Mouse (Mus musculus) midbrain, embryonic 12.5 days (tissue): ENCODE data around the gene St3gal2. TPM values are rescaled to one million over a fixed set of nuclear protein-coding genes. Genes with fewer than 3 reads are reported as not detected.

ENCODE experiments used
- ATAC-seq: fragments of 200-750 bp; cut with Nextera tagmentation; 2 replicates; pipeline ENCODE4 v1.8.0; 2017; ENCODE audit warnings: low read depth, moderate TSS enrichment, moderate library complexity; ENCODE audit not compliant: low FRiP score
- H3K27ac ChIP-seq: fragments of 300-500 bp; sonication (generic); replicated peaks from 2 replicates; pipeline ENCODE4 v1.5.1; 2016; ENCODE audit warnings: mild to moderate bottlenecking
- H3K27me3 ChIP-seq: fragments of 300-500 bp; sonication (generic); 2 replicates; pipeline ENCODE4 v1.6.1; 2016; ENCODE audit warnings: mild to moderate bottlenecking
- H3K36me3 ChIP-seq: fragments of 300-500 bp; sonication (generic); 2 replicates; pipeline ENCODE4 v1.6.1; 2016
- H3K4me1 ChIP-seq: fragments of 300-500 bp; sonication (generic); 2 replicates; pipeline ENCODE4 v1.6.1; 2016
- H3K4me2 ChIP-seq: fragments of 300-500 bp; sonication (generic); replicated peaks from 2 replicates; pipeline ENCODE4 v1.6.1; 2016; ENCODE audit warnings: mild to moderate bottlenecking, moderate library complexity
- H3K4me3 ChIP-seq: fragments of 300-500 bp; sonication (generic); 2 replicates; pipeline ENCODE4 v1.5.1; 2016; ENCODE audit warnings: mild to moderate bottlenecking
- H3K9ac ChIP-seq: fragments of 300-500 bp; sonication (generic); replicated peaks from 2 replicates; pipeline ENCODE4 v1.6.1; 2016; ENCODE audit warnings: mild to moderate bottlenecking, moderate library complexity
- H3K9me3 ChIP-seq: fragments of 300-500 bp; sonication (generic); 2 replicates; pipeline ENCODE4 v1.6.1; 2016; ENCODE audit warnings: mild to moderate bottlenecking
- WGBS: fragments of 180-500 bp; shearing (Covaris S2); methylation state at CpG from one replicate; pipeline ENCODE4 v1.1.7; 2016; 5-methylcytosine and 5-hydroxymethylcytosine counted together
- polyA plus RNA-seq: library from polyadenylated mRNA; unstranded; fragments of >200 nt; fragmentation: Nextera tagmentation; extraction: Ambion mirVana; gene quantifications from 2 replicates; pipeline ENCODE4 v1.2.1, GENCODE M21; 2016

The St3gal2 gene
- 30.7 and 31.6 TPM in 2 replicates for polyA plus RNA-seq

DNA sequence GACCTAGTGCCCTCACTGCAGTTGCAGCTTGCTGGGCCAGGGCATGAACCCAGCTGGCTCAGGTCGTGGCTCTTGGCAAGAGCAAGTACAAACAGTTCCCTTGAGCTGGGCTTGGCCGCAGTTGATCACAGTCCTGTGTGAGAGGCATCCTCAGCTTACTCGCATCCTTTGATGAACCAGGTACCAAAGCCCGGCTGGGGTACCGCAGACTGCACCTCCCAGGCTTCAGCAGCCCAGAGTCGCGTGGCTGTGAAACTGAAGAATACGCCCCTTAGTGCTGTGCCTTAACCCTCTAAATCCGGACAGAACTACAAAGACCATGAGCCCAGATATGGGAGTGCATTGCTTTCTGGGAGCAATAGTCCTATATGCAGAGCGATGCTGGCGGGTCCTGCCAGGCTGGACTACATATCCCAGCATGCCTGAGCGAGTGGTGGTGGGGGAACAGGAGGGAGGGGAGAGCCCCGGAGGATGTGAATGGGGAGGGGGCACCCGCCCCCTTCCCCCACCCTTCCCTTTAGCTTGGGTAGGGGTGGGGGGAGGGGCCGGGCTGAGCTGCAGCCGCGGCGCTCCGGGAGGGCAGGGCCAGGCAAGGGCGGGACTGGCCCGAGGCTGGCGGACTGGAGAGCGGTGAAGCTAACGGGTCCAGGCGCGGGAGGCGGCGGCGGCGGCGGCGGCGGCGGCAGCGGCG, at the start of gene St3gal2:
Gene St3gal2, plus strand, starts transcription at position 582 of the 691 bp plus-strand sequence.
- peak; percentile 98 for ATAC-seq
- Histone ChIP-seq H3K27ac (peak within 1 kb of the TSS; percentile 77), H3K9ac (peak within 1 kb of the TSS; percentile 94), H3K36me3 (no peaks in the 10 kb centered on the region), H3K4me3 (peak within 1 kb of the TSS; percentile 81), H3K4me1 (peaks cover 23% of the 10 kb centered on the region), H3K27me3 (no peaks in the 10 kb centered on the region), H3K4me2 (peak within 1 kb of the TSS; percentile 71), H3K9me3 (no peaks in the 10 kb centered on the region)
- 1% methylated on average over 16 of the region's 36 CpGs for WGBS

DNA sequence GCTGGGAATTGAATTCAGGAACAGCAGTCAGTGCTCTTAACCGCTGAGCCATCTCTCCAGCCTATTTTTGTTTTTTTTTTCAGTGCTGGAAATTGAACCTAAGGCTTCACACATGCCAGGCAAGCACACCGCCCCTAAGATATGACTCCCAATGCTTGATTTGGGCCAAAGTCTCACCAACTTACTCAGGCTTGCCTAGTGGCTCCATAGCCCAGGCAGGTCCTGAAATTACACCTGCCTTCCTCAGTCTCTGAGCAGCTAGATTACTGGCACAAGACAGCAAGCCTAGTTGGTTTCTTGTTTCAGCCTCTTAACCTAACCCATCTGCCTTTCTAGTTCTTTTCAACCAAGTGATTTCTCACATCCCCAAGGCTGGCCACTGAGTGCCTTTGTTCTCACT, 49.2 kb upstream of the St3gal2 start:
- Histone ChIP-seq H3K27me3 (no peaks in the 10 kb centered on the region), H3K4me3 (no peak overlapping the region), H3K9ac (no peak overlapping the region), H3K9me3 (no peaks in the 10 kb centered on the region), H3K27ac (no peak overlapping the region), H3K36me3 (peaks cover 96% of the 10 kb centered on the region), H3K4me1 (no peaks in the 10 kb centered on the region), H3K4me2 (no peak overlapping the region)
- WGBS = 97% methylated on average over 2 of the region's 2 CpGs
- ATAC-seq = no peak

DNA sequence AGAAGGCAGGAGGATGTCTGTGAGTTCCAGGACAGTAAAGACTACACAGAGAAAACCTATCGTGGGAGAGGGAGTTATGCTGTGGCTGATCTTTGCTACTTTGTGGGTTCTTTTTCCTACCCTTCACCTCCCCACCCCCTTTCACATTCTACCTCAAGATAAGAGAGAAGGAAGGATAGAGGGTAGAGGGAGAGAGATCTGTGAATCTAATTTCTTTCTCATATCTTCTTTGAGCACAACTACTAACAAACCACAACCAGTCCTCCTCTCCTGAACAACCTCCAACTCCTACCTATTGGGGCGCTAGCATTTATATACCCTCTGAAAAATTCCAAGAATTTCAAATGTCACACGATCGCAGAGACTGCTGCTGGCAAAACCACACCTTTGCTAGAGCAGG, 41.9 kb upstream of the St3gal2 start:
- no peaks in the 10 kb centered on the region for H3K27me3 ChIP-seq
- H3K4me3 ChIP-seq = no peak overlapping the region
- no peaks in the 10 kb centered on the region for H3K4me1 ChIP-seq
- no peak overlapping the region for H3K9ac ChIP-seq
- no peaks in the 10 kb centered on the region for H3K9me3 ChIP-seq
- WGBS = 90% methylated on average over 4 of the region's 4 CpGs
- no peak for ATAC-seq
- no peak overlapping the region for H3K27ac ChIP-seq
- H3K36me3 ChIP-seq = peaks cover 99% of the 10 kb centered on the region
- no peak overlapping the region for H3K4me2 ChIP-seq

DNA sequence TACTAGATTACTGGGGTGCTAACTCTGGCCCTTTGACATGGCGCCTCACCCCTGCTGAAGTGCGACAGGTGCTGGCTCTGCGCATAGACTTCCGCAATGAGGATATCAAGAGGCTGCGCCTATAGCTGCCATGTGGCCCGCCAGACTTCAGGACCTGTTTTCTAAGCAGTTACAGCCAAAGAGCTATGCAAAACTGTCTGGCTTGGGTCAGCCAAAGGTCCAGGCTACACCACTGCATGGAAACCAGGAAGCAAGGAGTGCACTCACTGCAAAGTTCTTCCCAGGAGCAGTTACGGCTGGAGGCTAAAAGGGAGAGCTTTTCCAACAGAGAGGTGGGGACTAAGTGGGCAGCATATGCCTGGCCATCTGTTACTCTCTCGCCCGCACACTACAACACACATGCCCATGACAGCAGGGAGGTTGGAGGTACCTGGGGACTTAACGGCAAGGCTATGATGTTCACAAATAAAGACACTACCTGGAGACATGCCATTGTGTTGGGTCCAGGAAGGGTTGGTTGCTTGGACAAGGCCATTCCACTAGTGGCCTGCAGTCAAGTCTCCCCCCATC, 37.9 kb upstream of the St3gal2 start:
- WGBS = 94% methylated on average over 10 of the region's 10 CpGs
- H3K9ac ChIP-seq = no peak overlapping the region
- H3K27ac ChIP-seq = no peak overlapping the region
- no peak overlapping the region for H3K4me2 ChIP-seq
- no peaks in the 10 kb centered on the region for H3K27me3 ChIP-seq
- no peak for ATAC-seq
- H3K9me3 ChIP-seq = no peaks in the 10 kb centered on the region
- no peaks in the 10 kb centered on the region for H3K4me1 ChIP-seq
- H3K36me3 ChIP-seq = peaks cover 84% of the 10 kb centered on the region
- no peak overlapping the region for H3K4me3 ChIP-seq

DNA sequence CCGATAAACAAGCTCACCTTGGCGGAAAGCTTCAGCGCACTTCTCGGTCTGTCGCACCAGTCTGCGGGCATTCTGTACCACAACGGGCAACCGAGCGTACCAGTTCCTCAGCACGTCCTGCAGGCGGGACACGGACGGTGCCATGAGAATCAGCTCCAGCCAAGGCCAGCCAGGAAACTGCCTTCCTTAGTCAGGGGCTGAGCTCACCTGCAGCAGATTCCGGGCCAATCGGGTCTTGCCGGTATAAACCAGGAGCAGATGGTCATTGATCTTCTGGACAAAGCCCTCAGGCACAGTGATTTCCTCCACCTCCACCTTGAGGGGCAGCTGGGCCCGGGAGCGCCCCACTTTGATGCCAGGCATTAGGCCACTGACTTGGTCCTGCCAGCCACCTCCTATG, 35.9 kb upstream of the St3gal2 start:
- Histone ChIP-seq H3K27me3 (no peaks in the 10 kb centered on the region), H3K36me3 (peaks cover 73% of the 10 kb centered on the region), H3K9me3 (no peaks in the 10 kb centered on the region), H3K9ac (no peak overlapping the region), H3K4me2 (no peak overlapping the region), H3K4me1 (no peaks in the 10 kb centered on the region), H3K27ac (no peak overlapping the region), H3K4me3 (no peak overlapping the region)
- ATAC-seq = no peak
- 97% methylated on average over 18 of the region's 18 CpGs for WGBS

DNA sequence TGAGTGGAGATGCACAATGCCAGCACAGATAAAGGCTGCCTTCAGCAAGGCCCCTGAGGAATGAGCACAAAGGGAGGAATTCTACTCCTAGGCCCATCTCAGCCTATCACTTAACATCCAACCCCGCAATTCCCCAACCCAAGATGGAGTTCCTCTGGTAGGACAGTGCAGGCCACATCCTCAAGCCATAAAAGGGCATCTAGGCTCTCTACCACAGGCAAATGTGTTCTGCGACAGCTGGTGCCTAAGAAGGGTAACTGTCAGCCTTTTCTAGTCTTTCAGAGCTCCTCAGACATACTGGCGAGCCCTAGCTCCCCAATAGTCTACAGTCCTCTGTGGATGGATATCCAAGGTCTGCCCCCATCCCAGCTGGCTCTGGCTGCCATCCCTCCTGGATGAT, 33.1 kb upstream of the St3gal2 start:
- Histone ChIP-seq H3K4me1 (no peaks in the 10 kb centered on the region), H3K27me3 (no peaks in the 10 kb centered on the region), H3K9ac (no peak overlapping the region), H3K4me2 (no peak overlapping the region), H3K27ac (no peak overlapping the region), H3K36me3 (peaks cover 56% of the 10 kb centered on the region), H3K4me3 (no peak overlapping the region), H3K9me3 (no peaks in the 10 kb centered on the region)
- no peak for ATAC-seq
- 86% methylated on average over 3 of the region's 3 CpGs for WGBS

DNA sequence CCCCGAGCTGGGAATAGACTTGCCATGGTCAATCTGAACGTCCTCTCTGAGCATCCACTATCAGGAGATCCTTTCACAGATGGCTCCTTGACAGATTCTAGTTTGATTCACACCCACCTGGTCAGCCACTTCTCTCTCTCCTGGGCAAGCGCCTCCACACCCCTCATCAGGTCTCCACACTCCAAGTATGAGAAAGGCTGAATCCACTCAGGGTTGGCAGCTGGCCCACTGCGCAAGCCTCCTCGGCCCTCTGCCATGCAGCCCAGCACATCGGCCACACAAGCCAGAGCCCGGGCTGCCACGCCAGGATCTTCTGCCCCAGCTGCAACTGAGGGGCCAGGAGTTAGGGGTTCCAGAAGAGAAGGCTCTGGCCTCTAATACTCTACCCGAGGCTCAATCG, 32.2 kb upstream of the St3gal2 start:
- H3K36me3 ChIP-seq = peaks cover 53% of the 10 kb centered on the region
- H3K9ac ChIP-seq = no peak overlapping the region
- no peak overlapping the region for H3K27ac ChIP-seq
- no peaks in the 10 kb centered on the region for H3K9me3 ChIP-seq
- no peaks in the 10 kb centered on the region for H3K4me1 ChIP-seq
- H3K27me3 ChIP-seq = no peaks in the 10 kb centered on the region
- H3K4me2 ChIP-seq = no peak overlapping the region
- H3K4me3 ChIP-seq = no peak overlapping the region
- no peak for ATAC-seq
- WGBS = 93% methylated on average over 10 of the region's 10 CpGs

DNA sequence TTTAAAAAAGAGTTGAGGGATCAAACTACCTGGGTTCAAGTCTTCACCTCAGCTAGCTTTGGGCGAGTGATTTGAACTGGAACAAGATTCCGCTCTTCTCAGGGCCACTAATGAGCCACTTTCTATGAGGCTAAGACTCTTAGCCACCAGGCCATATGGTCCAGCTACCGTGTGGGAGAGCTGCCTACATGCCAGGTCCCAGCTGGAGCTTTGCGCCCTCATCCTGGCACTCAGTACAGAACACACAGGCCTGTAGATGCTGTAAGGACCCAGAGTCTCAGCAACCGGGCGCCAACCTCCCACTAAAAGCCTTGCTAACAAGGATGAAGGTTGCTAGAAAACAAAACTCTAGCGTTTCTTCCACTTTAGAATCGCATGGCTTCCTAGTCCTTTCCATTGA, 31.3 kb upstream of the St3gal2 start:
- peaks cover 51% of the 10 kb centered on the region for H3K36me3 ChIP-seq
- no peak for ATAC-seq
- H3K27me3 ChIP-seq = no peaks in the 10 kb centered on the region
- H3K4me3 ChIP-seq = no peak overlapping the region
- no peaks in the 10 kb centered on the region for H3K9me3 ChIP-seq
- 94% methylated on average over 8 of the region's 8 CpGs for WGBS
- no peak overlapping the region for H3K27ac ChIP-seq
- no peak overlapping the region for H3K9ac ChIP-seq
- no peak overlapping the region for H3K4me2 ChIP-seq
- H3K4me1 ChIP-seq = no peaks in the 10 kb centered on the region

DNA sequence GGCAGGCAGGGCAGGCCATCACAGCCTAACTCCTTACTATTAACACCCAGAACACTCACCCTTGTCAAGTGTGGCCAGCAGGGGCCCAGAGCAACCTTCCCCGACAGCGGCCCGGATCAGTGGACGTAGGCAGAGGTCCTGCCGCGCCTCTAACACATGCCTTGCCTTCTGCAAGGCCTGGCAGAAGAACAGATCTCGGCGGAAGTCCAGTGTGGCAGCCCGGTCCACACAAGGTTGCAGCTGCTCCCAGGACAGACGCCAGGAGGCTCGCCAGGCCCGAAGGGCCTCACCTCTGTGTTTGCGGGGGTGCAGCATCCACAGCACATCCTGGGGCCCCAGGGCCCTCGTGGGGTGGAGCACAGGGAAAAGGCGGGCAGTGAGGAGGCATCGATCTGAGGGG, 30.9 kb upstream of the St3gal2 start:
- H3K9me3 ChIP-seq = no peaks in the 10 kb centered on the region
- no peak overlapping the region for H3K27ac ChIP-seq
- no peaks in the 10 kb centered on the region for H3K27me3 ChIP-seq
- ATAC-seq = no peak
- H3K4me3 ChIP-seq = no peak overlapping the region
- 92% methylated on average over 16 of the region's 16 CpGs for WGBS
- H3K9ac ChIP-seq = no peak overlapping the region
- H3K36me3 ChIP-seq = peaks cover 50% of the 10 kb centered on the region
- H3K4me2 ChIP-seq = no peak overlapping the region
- H3K4me1 ChIP-seq = no peaks in the 10 kb centered on the region

DNA sequence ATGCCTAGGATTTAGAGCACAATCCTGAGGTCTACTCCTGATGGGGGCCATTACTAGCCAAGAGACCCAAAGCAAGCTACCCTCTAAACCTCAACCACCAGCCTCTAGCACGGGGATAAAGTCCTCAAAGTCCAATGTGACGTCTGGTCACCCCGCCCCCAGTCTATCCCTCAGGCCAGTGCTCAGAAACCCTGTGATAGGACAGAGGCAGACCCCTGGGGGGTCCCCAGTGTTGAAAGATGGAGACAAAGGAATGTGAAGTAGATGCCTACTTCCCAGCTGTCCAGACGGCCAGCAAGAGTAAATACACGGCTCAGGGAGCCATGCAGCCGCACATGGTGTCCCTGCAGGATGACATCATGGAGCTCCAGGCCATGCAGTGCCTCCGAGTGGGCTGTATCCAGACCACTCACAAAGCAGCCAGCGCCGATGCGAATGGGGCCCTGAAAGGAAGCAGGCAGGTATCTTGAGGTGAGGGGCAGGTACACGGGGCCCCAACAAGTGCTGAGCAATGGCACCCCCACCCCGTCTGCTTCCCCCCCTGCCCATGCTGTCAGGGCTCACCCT, 29.7 kb upstream of the St3gal2 start:
- 79% methylated on average over 12 of the region's 12 CpGs for WGBS
- H3K36me3 ChIP-seq = peaks cover 39% of the 10 kb centered on the region

DNA sequence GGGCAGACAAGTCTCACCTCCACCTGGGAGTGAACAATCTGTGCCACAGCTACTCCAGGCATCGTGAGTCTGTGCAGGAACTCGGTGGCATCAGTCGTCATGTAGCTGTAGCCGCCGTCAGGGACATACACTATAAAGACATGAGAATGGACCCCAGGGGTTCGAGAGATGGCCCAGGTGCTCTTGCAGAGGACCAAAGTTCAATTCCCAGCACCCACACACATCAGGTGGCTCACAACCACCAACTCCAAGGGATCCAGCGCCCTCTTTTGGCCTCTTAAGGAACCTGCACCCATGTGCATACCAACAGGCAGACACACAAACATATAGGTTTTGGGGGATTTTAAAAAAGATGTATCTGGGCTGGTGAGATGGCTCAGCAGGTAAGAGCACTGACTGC, 27.7 kb upstream of the St3gal2 start:
- WGBS = 93% methylated on average over 7 of the region's 7 CpGs
- H3K4me3 ChIP-seq = no peak overlapping the region
- no peaks in the 10 kb centered on the region for H3K9me3 ChIP-seq
- ATAC-seq = no peak
- H3K36me3 ChIP-seq = peaks cover 33% of the 10 kb centered on the region
- no peak overlapping the region for H3K27ac ChIP-seq
- no peaks in the 10 kb centered on the region for H3K27me3 ChIP-seq
- H3K4me2 ChIP-seq = no peak overlapping the region
- no peaks in the 10 kb centered on the region for H3K4me1 ChIP-seq
- no peak overlapping the region for H3K9ac ChIP-seq

More for the DNA sequence above, 29.7 kb upstream of the St3gal2 start:
- no peaks in the 10 kb centered on the region for H3K9me3 ChIP-seq
- no peak for ATAC-seq
- no peak overlapping the region for H3K4me3 ChIP-seq
- no peaks in the 10 kb centered on the region for H3K27me3 ChIP-seq
- H3K4me2 ChIP-seq = no peak overlapping the region
- no peak overlapping the region for H3K9ac ChIP-seq
- no peak overlapping the region for H3K27ac ChIP-seq
- H3K4me1 ChIP-seq = no peaks in the 10 kb centered on the region

DNA sequence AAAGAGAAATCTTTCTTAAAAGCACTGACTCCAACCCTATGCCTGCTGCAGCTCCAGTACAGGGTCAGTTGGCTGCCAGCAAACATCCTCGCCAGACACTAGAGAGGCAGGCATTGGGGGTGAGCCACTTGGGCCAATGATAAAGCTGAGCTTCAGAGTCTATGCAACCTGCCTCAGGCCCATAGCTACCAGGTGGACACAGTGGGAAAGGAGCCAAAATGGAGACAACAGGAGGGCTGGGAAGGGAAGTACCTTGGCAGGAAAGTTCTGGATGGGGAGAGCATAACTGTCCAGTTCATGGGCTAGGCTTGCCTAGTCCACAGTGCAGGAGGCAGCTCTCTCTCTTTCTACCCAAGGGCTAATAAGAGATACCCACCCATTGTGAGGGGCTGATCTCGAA, 26.8 kb upstream of the St3gal2 start:
- peaks cover 27% of the 10 kb centered on the region for H3K36me3 ChIP-seq
- ATAC-seq = no peak
- no peak overlapping the region for H3K9ac ChIP-seq
- no peak overlapping the region for H3K27ac ChIP-seq
- 88% methylated on average over 2 of the region's 2 CpGs for WGBS
- H3K4me2 ChIP-seq = no peak overlapping the region
- H3K27me3 ChIP-seq = no peaks in the 10 kb centered on the region
- no peak overlapping the region for H3K4me3 ChIP-seq
- H3K4me1 ChIP-seq = no peaks in the 10 kb centered on the region
- no peaks in the 10 kb centered on the region for H3K9me3 ChIP-seq
